Comparison of ENCODE assay signal across 22 mouse cellular contexts in the genomic region with DNA sequence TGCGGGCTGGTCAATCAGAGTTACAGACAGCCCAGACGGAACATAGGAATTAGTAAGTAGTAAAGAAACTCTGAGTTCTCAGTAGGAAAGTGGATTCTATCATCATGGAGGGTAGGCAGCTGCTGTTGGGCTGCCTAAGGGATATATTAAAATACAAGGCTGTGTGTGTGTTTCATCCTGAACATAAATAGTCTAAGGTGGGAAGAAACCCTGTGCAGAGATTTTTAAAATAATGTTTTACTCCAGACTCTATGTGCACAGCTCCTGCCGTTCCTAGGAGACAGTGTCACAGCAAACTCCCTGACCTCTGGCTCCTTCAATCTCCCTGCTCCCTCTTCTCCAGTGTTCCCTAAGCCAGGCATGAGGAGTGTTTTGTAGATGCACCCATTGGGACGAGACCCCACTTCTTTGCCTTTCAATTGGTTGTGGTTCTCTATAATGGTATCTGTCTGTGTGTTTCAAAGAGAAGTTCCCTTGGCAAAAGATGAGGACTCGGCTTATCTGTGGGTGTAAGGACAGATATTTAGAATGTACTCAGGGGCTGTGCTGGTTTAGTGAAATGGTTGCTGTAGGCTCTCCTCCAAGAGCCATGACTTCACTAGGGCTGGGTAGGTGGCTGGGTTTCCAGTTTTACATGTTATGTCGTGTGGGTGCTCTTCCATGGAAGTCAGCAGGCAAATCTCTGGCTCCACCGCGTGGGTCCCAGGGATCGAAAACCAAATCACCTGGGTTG.
A peak's percentile ranks its signal among the peaks of the same experiment; 100 is the strongest.
DNase-seq lines count a peak whose midpoint lies in the region; TF ChIP-seq lines count a peak whose summit lies in the region.
"Had no signal": no experiment of that assay in that cellular context is flagged by ENCODE, and none has a peak within 500 bp of the region (broad histone marks: within the 10 kb centered on the region; RNA-seq: fewer than 3 reads in every experiment).

No protein-coding gene starts in this region.

- no peak for TF ChIP-seq CTCF in cortical plate, adult 2 months (IDR thresholded peaks at IDR 0.05; ENCODE audit: extremely low read depth, insufficient read depth, low read length)
- TF ChIP-seq CTCF in left cerebral cortex, adult 2 months (IDR thresholded peaks at IDR 0.05), result no peak; the same call in 1 of the 2 replicates

- peak overlapping the region; percentile 84 for H3K27ac ChIP-seq in cortical plate, adult 2 months (ENCODE audit: insufficient read depth, low read length)
- peak overlapping the region; percentile 64 for H3K27ac ChIP-seq in left cerebral cortex, adult 2 months
- H3K27ac ChIP-seq: gastrocnemius, adult 2 months; heart, adult 2 months; heart, embryonic 13.5 days; limb, embryonic 13.5 days; lung, embryonic 15.5 days; neural tube, embryonic 12.5 days had no signal

- no peak for TF ChIP-seq POLR2A in cortical plate, adult 2 months (IDR thresholded peaks at IDR 0.05; ENCODE audit: extremely low read depth, insufficient read depth, low read length)

- peak; percentile 16 to 55 for DNase-seq in left cerebral cortex, adult 18-20 months (ENCODE audit: low spot score in 2 of 2)
- no peak for DNase-seq in left cerebral cortex, postnatal 4 days
- DNase-seq in left cerebral cortex, adult 2 months (ENCODE audit: extremely low spot score in 1 of 2, low spot score in 2 of 2), result peak in 1 of 2 experiments; percentile 25
- DNase-seq in telencephalon, adult 2 months (ENCODE audit: low read depth, low spot score), result peak; percentile 58
- DNase-seq in heart, postnatal 36 days, result no peak
- DNase-seq: adrenal gland, postnatal 25 days; B cell, adult 2 months; cerebellum, adult 18-20 months; cerebellum, postnatal 10 days; gastrocnemius, adult 2 months; heart, adult 2 months; heart, postnatal 10 days; kidney, adult 2 months; kidney, postnatal 4 days; lung, postnatal 36 days had no signal

- H3K4me3 ChIP-seq in cortical plate, adult 2 months (ENCODE audit: insufficient read depth, low read length), result no peak overlapping the region
- H3K4me3 ChIP-seq in left cerebral cortex, adult 2 months, result no peak overlapping the region
- H3K4me3 ChIP-seq: erythroblast, embryonic 14.5 days; gastrocnemius, adult 2 months; heart, adult 2 months; heart, embryonic 13.5 days; limb, embryonic 13.5 days; lung, embryonic 15.5 days; myocyte; neural tube, embryonic 12.5 days had no signal

- intact Hi-C loops in left cerebral cortex, postnatal 4 days (cut with DNase I), result no loop called here
- intact Hi-C loops in left cerebral cortex, adult 2 months (cut with DNase I), result no loop called here
- intact Hi-C loops in heart, postnatal 36 days (cut with DNase I), result no loop called here

- peaks cover 2% of the 10 kb centered on the region; the same call in 1 of the 2 replicates for H3K4me1 ChIP-seq in cortical plate, adult 2 months (ENCODE audit: control insufficient read depth, insufficient read depth, low read length)
- H3K4me1 ChIP-seq: heart, embryonic 13.5 days; limb, embryonic 13.5 days; lung, embryonic 15.5 days; neural tube, embryonic 12.5 days had no signal

Comparison
In these comparisons a context has a peak if more than half of its experiments do, and no peak if none do; other contexts are left out.
1. DNase-seq: peak in left cerebral cortex, adult 18-20 months (2 of 2) and telencephalon, adult 2 months (single experiment); none in left cerebral cortex, postnatal 4 days (single experiment) and heart, postnatal 36 days (0 of 2).